ENCODE assay signal across 12 mouse cellular contexts in genomic region chr14:46240046-46240800, GRCm38 (mm10).
DNase-seq lines count a peak whose midpoint lies in the region; ATAC-seq lines count a peak whose summit lies in the region.
"Had no signal": no experiment of that assay in that cellular context is flagged by ENCODE, and none has a peak within 500 bp of the region (broad histone marks: within the 10 kb centered on the region; RNA-seq: fewer than 3 reads in every experiment).

No protein-coding gene starts in this region.

- no peak overlapping the region for H3K9ac ChIP-seq in intestine, embryonic 14.5 days (ENCODE audit: low read length)
- H3K9ac ChIP-seq in intestine, embryonic 16.5 days (ENCODE audit: low read depth, low read length), result no peak overlapping the region
- H3K9ac ChIP-seq: embryonic facial prominence, embryonic 12.5 days; stomach, embryonic 15.5 days had no signal

- no peaks in the 10 kb centered on the region for H3K36me3 ChIP-seq in intestine, embryonic 14.5 days (ENCODE audit: control insufficient read depth, insufficient read depth, low read length)
- H3K36me3 ChIP-seq in intestine, embryonic 16.5 days (ENCODE audit: control insufficient read depth, insufficient read depth, low read length), result no peaks in the 10 kb centered on the region
- H3K36me3 ChIP-seq: embryonic facial prominence, embryonic 12.5 days; stomach, embryonic 15.5 days had no signal

- H3K27me3 ChIP-seq in intestine, embryonic 14.5 days (replicated peaks; ENCODE audit: control insufficient read depth, insufficient read depth, low read length), result no peaks in the 10 kb centered on the region
- H3K27me3 ChIP-seq in intestine, embryonic 16.5 days (replicated peaks; ENCODE audit: control insufficient read depth, insufficient read depth, low read length), result no peaks in the 10 kb centered on the region
- H3K27me3 ChIP-seq: CH12.LX; embryonic facial prominence, embryonic 12.5 days; stomach, embryonic 15.5 days had no signal

- 66% methylated on average over 15 of the region's 15 CpGs for WGBS in intestine, embryonic 14.5 days
- 65% methylated on average over 15 of the region's 15 CpGs for WGBS in intestine, embryonic 16.5 days

- H3K4me2 ChIP-seq in intestine, embryonic 14.5 days (ENCODE audit: low read length), result no peak overlapping the region
- H3K4me2 ChIP-seq in intestine, embryonic 16.5 days (ENCODE audit: low read depth, low read length), result no peak overlapping the region
- H3K4me2 ChIP-seq: embryonic facial prominence, embryonic 12.5 days; stomach, embryonic 15.5 days had no signal

- ATAC-seq in intestine, embryonic 14.5 days (replicated peaks; ENCODE audit: low FRiP score, low TSS enrichment, low read depth), result no peak
- no peak; the same call in 1 of the 2 replicates for ATAC-seq in intestine, embryonic 16.5 days
- ATAC-seq in megakaryocyte progenitor cell, adult 5-6 weeks (replicated peaks; ENCODE audit: poor library complexity), result no peak
- ATAC-seq: activated CD4-positive, CD25-positive, alpha-beta regulatory T cell, adult 4 months had no signal

- H3K4me1 ChIP-seq in intestine, embryonic 14.5 days (replicated peaks; ENCODE audit: control insufficient read depth, insufficient read depth, low read length), result 0 out of 2 replicates have a peak, but pooled peaks cover 4% of the 10 kb centered on the region
- H3K4me1 ChIP-seq in intestine, embryonic 16.5 days (ENCODE audit: control insufficient read depth, insufficient read depth, low read length), result no peaks in the 10 kb centered on the region
- H3K4me1 ChIP-seq: embryonic facial prominence, embryonic 12.5 days had no signal

- H3K27ac ChIP-seq in intestine, embryonic 14.5 days (ENCODE audit: low read depth), result peak overlapping the region; percentile 5; the same call in 1 of the 2 replicates
- H3K27ac ChIP-seq in intestine, embryonic 16.5 days (ENCODE audit: low read length), result no peak overlapping the region
- H3K27ac ChIP-seq: stomach, embryonic 15.5 days had no signal

- no peaks in the 10 kb centered on the region for H3K9me3 ChIP-seq in intestine, embryonic 14.5 days (ENCODE audit: control insufficient read depth, low read length)
- H3K9me3 ChIP-seq in intestine, embryonic 16.5 days (ENCODE audit: control insufficient read depth, low read length), result no peaks in the 10 kb centered on the region
- H3K9me3 ChIP-seq: embryonic facial prominence, embryonic 12.5 days; stomach, embryonic 15.5 days had no signal

- H3K4me3 ChIP-seq in intestine, embryonic 14.5 days (ENCODE audit: low read depth, low read length), result no peak overlapping the region
- H3K4me3 ChIP-seq in intestine, embryonic 16.5 days (ENCODE audit: low read length), result no peak overlapping the region
- H3K4me3 ChIP-seq: embryonic facial prominence, embryonic 12.5 days; stomach, embryonic 15.5 days had no signal

- DNase-seq in intestine, embryonic 14.5 days (ENCODE audit: low spot score), result no peak
- peak; percentile 13 for DNase-seq in NIH3T3 (ENCODE audit: low read depth)
- peak; percentile 41 for DNase-seq in heart, adult 8-10 months (ENCODE audit: low spot score)
- peak; percentile 36 for DNase-seq in kidney, postnatal 14 days
- DNase-seq in frontal cortex, postnatal 25 days (ENCODE audit: low spot score in 2 of 2), result no peak
- no peak for DNase-seq in cerebellum, postnatal 4 days (ENCODE audit: low spot score in 2 of 2)

Comparison
In these comparisons a context has a peak if more than half of its experiments do, and no peak if none do; other contexts are left out.
1. DNase-seq: peak in NIH3T3 (single experiment), heart, adult 8-10 months (single experiment) and kidney, postnatal 14 days (single experiment); none in intestine, embryonic 14.5 days (single experiment), frontal cortex, postnatal 25 days (0 of 2) and cerebellum, postnatal 4 days (0 of 2).